Mouse (Mus musculus): ENCODE measurements around the gene Pard3b.

DNA sequence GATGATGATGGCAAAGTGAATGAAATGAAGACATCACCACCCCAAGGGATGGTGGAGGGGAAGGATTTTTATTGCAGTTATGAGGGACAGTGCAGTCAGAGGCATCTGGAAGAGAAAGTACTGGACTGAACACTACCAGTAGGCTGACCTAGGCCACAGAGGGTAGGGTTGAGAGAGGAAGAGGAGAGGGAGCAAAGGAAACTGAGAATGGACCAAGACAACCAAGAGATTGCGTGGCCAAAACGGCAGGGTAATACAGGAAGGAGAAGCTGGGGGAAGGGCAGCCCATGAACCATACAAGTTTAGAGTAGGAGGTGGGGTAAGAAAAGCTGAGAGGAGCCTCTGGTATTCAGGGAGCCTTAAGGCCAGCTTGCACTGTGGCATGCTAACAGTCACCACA, 1040.8 kb downstream of the Pard3b start:
- no peak for TF ChIP-seq CTCF (IDR thresholded peaks at IDR 0.05; ENCODE audit: low read depth)
- no peak for TF ChIP-seq EP300 (IDR thresholded peaks at IDR 0.05; ENCODE audit: low read depth)
